Mouse (Mus musculus): ENCODE data around the gene Nsg1. TPM values are rescaled to one million over a fixed set of nuclear protein-coding genes. Genes with fewer than 3 reads are reported as not detected.

Nsg1 gene
- polyA plus RNA-seq, 1 experiment = 11.6 TPM

GRCm38 (mm10) chr5:38140893-38141292, 18.8 kb downstream of the Nsg1 start:
- Histone ChIP-seq H3K27ac (ENCODE audit: insufficient read depth, low read depth, low read length) (no peak overlapping the region), H3K36me3 (ENCODE audit: control insufficient read depth, insufficient read depth, low read length) (no peaks in the 10 kb centered on the region), H3K4me3 (ENCODE audit: insufficient read depth, low read depth, low read length) (no peak overlapping the region), H3K27me3 (replicated peaks; ENCODE audit: control insufficient read depth, insufficient read depth, low read length) (no peaks in the 10 kb centered on the region), H3K4me1 (ENCODE audit: control insufficient read depth, insufficient read depth, low read length) (peaks cover 8% of the 10 kb centered on the region; the same call in 1 of the 2 replicates)
- WGBS = 57% methylated on average over 6 of the region's 6 CpGs
- DNase-seq = peak; percentile 64
- no peak for TF ChIP-seq CTCF (conservative IDR thresholded peaks at IDR 0.05; ENCODE audit: insufficient read depth, insufficient read length, low read depth, low read length)
- TF ChIP-seq POLR2A (IDR thresholded peaks at IDR 0.05; ENCODE audit: low read depth, low read length) = no peak

- WGBS = 89% methylated on average over 9 of the region's 9 CpGs
- Histone ChIP-seq H3K4me1 (ENCODE audit: control insufficient read depth, insufficient read depth, low read length) (peaks cover 8% of the 10 kb centered on the region; the same call in 1 of the 2 replicates), H3K36me3 (ENCODE audit: control insufficient read depth, insufficient read depth, low read length) (no peaks in the 10 kb centered on the region), H3K27me3 (replicated peaks; ENCODE audit: control insufficient read depth, insufficient read depth, low read length) (no peaks in the 10 kb centered on the region), H3K4me3 (ENCODE audit: insufficient read depth, low read depth, low read length) (no peak overlapping the region), H3K27ac (ENCODE audit: insufficient read depth, low read depth, low read length) (no peak overlapping the region)
- DNase-seq = no peak
- TF ChIP-seq POLR2A (IDR thresholded peaks at IDR 0.05; ENCODE audit: low read depth, low read length) = no peak
- no peak for TF ChIP-seq CTCF (conservative IDR thresholded peaks at IDR 0.05; ENCODE audit: insufficient read depth, insufficient read length, low read depth, low read length)
Measured at GRCm38 (mm10) chr5:38137163-38137562, 22.5 kb downstream of the Nsg1 start.

- 62% methylated on average over 9 of the region's 9 CpGs for WGBS
- Histone ChIP-seq H3K4me3 (ENCODE audit: insufficient read depth, low read depth, low read length) (no peak overlapping the region), H3K27me3 (replicated peaks; ENCODE audit: control insufficient read depth, insufficient read depth, low read length) (no peaks in the 10 kb centered on the region), H3K4me1 (ENCODE audit: control insufficient read depth, insufficient read depth, low read length) (peaks cover 8% of the 10 kb centered on the region; the same call in 1 of the 2 replicates), H3K36me3 (ENCODE audit: control insufficient read depth, insufficient read depth, low read length) (no peaks in the 10 kb centered on the region), H3K27ac (ENCODE audit: insufficient read depth, low read depth, low read length) (peak overlapping the region; percentile 73; the same call in 1 of the 2 replicates)
- peak; percentile 83 for DNase-seq
- TF ChIP-seq POLR2A (IDR thresholded peaks at IDR 0.05; ENCODE audit: low read depth, low read length) (no peak), CTCF (conservative IDR thresholded peaks at IDR 0.05; ENCODE audit: insufficient read depth, insufficient read length, low read depth, low read length) (no peak)
Measured at GRCm38 (mm10) chr5:38136247-38136646, 23.5 kb downstream of the Nsg1 start.

GRCm38 (mm10) chr5:38129339-38129738, 30.4 kb downstream of the Nsg1 start:
- peaks cover 11% of the 10 kb centered on the region; the same call in 1 of the 2 replicates for H3K4me1 ChIP-seq (ENCODE audit: control insufficient read depth, insufficient read depth, low read length)
- no peak for DNase-seq
- no peak overlapping the region for H3K4me3 ChIP-seq (ENCODE audit: insufficient read depth, low read depth, low read length)
- H3K27ac ChIP-seq (ENCODE audit: insufficient read depth, low read depth, low read length) = no peak overlapping the region
- H3K36me3 ChIP-seq (ENCODE audit: control insufficient read depth, insufficient read depth, low read length) = no peaks in the 10 kb centered on the region
- no peaks in the 10 kb centered on the region for H3K27me3 ChIP-seq (replicated peaks; ENCODE audit: control insufficient read depth, insufficient read depth, low read length)
- 91% methylated on average over 2 of the region's 2 CpGs for WGBS
- no peak for TF ChIP-seq POLR2A (IDR thresholded peaks at IDR 0.05; ENCODE audit: low read depth, low read length)
- no peak for TF ChIP-seq CTCF (conservative IDR thresholded peaks at IDR 0.05; ENCODE audit: insufficient read depth, insufficient read length, low read depth, low read length)

- H3K4me1 ChIP-seq (ENCODE audit: control insufficient read depth, insufficient read depth, low read length) = peaks cover 11% of the 10 kb centered on the region; the same call in 1 of the 2 replicates
- H3K36me3 ChIP-seq (ENCODE audit: control insufficient read depth, insufficient read depth, low read length) = no peaks in the 10 kb centered on the region
- TF ChIP-seq CTCF (conservative IDR thresholded peaks at IDR 0.05; ENCODE audit: insufficient read depth, insufficient read length, low read depth, low read length) = no peak
- no peak for TF ChIP-seq POLR2A (IDR thresholded peaks at IDR 0.05; ENCODE audit: low read depth, low read length)
- WGBS = 53% methylated on average over 13 of the region's 13 CpGs
- peak; percentile 73 for DNase-seq
- no peak overlapping the region for H3K4me3 ChIP-seq (ENCODE audit: insufficient read depth, low read depth, low read length)
- H3K27ac ChIP-seq (ENCODE audit: insufficient read depth, low read depth, low read length) = peak overlapping the region; percentile 66
- no peaks in the 10 kb centered on the region for H3K27me3 ChIP-seq (replicated peaks; ENCODE audit: control insufficient read depth, insufficient read depth, low read length)
Measured at GRCm38 (mm10) chr5:38126519-38127306, 33.0 kb downstream of the Nsg1 start.

- H3K4me1 ChIP-seq (ENCODE audit: control insufficient read depth, insufficient read depth, low read length) = peaks cover 12% of the 10 kb centered on the region; the same call in 1 of the 2 replicates
- no peak for DNase-seq
- 93% methylated on average over 7 of the region's 7 CpGs for WGBS
Measured at GRCm38 (mm10) chr5:38121699-38122098, 38.0 kb downstream of the Nsg1 start.

GRCm38 (mm10) chr5:38119268-38119667, 40.4 kb downstream of the Nsg1 start:
- WGBS = 90% methylated on average over 5 of the region's 5 CpGs
- peaks cover 5% of the 10 kb centered on the region; the same call in 1 of the 2 replicates for H3K4me1 ChIP-seq (ENCODE audit: control insufficient read depth, insufficient read depth, low read length)
- H3K27ac ChIP-seq (ENCODE audit: insufficient read depth, low read depth, low read length) = no peak overlapping the region
- H3K27me3 ChIP-seq (replicated peaks; ENCODE audit: control insufficient read depth, insufficient read depth, low read length) = no peaks in the 10 kb centered on the region
- H3K36me3 ChIP-seq (ENCODE audit: control insufficient read depth, insufficient read depth, low read length) = no peaks in the 10 kb centered on the region
- TF ChIP-seq POLR2A (IDR thresholded peaks at IDR 0.05; ENCODE audit: low read depth, low read length) = no peak
- no peak for TF ChIP-seq CTCF (conservative IDR thresholded peaks at IDR 0.05; ENCODE audit: insufficient read depth, insufficient read length, low read depth, low read length)
- no peak overlapping the region for H3K4me3 ChIP-seq (ENCODE audit: insufficient read depth, low read depth, low read length)
- no peak for DNase-seq

More at GRCm38 (mm10) chr5:38121699-38122098, 38.0 kb downstream of the Nsg1 start:
- TF ChIP-seq CTCF (conservative IDR thresholded peaks at IDR 0.05; ENCODE audit: insufficient read depth, insufficient read length, low read depth, low read length) = no peak
- no peak for TF ChIP-seq POLR2A (IDR thresholded peaks at IDR 0.05; ENCODE audit: low read depth, low read length)
- no peak overlapping the region for H3K4me3 ChIP-seq (ENCODE audit: insufficient read depth, low read depth, low read length)
- no peaks in the 10 kb centered on the region for H3K27me3 ChIP-seq (replicated peaks; ENCODE audit: control insufficient read depth, insufficient read depth, low read length)
- H3K36me3 ChIP-seq (ENCODE audit: control insufficient read depth, insufficient read depth, low read length) = no peaks in the 10 kb centered on the region
- H3K27ac ChIP-seq (ENCODE audit: insufficient read depth, low read depth, low read length) = no peak overlapping the region

Data from kidney, adult 2 months (tissue).